Mouse (Mus musculus): ENCODE measurements around the gene Nenf.

Nenf gene

GRCm38 (mm10) chr1:191283110-191284040 is 34.6 kb downstream of the Nenf start:
- DNase-seq (ENCODE audit: low spot score): no peak

- no peak for DNase-seq (ENCODE audit: low spot score)
Measured at GRCm38 (mm10) chr1:191282319-191282718, 35.7 kb downstream of the Nenf start.

- no peak for DNase-seq (ENCODE audit: low spot score)
Measured at GRCm38 (mm10) chr1:191281171-191281570, 36.8 kb downstream of the Nenf start.

- DNase-seq (ENCODE audit: low spot score): no peak
Measured at GRCm38 (mm10) chr1:191278324-191278723, 39.7 kb downstream of the Nenf start.

- DNase-seq (ENCODE audit: low spot score): no peak
Measured at GRCm38 (mm10) chr1:191277549-191278059, 40.4 kb downstream of the Nenf start.

GRCm38 (mm10) chr1:191276181-191276580 is 41.8 kb downstream of the Nenf start:
- DNase-seq (ENCODE audit: low spot score): no peak

- peak; percentile 67 for DNase-seq (ENCODE audit: low spot score)
Measured at GRCm38 (mm10) chr1:191275527-191275926, 42.5 kb downstream of the Nenf start.

GRCm38 (mm10) chr1:191272660-191273059 is 45.3 kb downstream of the Nenf start:
- DNase-seq (ENCODE audit: low spot score): no peak

GRCm38 (mm10) chr1:191269648-191269952 is 48.4 kb downstream of the Nenf start:
- DNase-seq (ENCODE audit: low spot score): no peak

GRCm38 (mm10) chr1:191268797-191269647 is 49.0 kb downstream of the Nenf start:
- no peak for DNase-seq (ENCODE audit: low spot score)

GRCm38 (mm10) chr1:191267856-191268255 is 50.1 kb downstream of the Nenf start:
- no peak for DNase-seq (ENCODE audit: low spot score)

- DNase-seq (ENCODE audit: low spot score): no peak
Measured at GRCm38 (mm10) chr1:191267162-191267561, 50.8 kb downstream of the Nenf start.

- no peak for DNase-seq (ENCODE audit: low spot score)
Measured at GRCm38 (mm10) chr1:191263471-191263870, 54.5 kb downstream of the Nenf start.

GRCm38 (mm10) chr1:191261861-191262260 is 56.1 kb downstream of the Nenf start:
- DNase-seq (ENCODE audit: low spot score): no peak

GRCm38 (mm10) chr1:191259661-191260060 is 58.3 kb downstream of the Nenf start:
- no peak for DNase-seq (ENCODE audit: low spot score)

GRCm38 (mm10) chr1:191259121-191259520 is 58.9 kb downstream of the Nenf start:
- peak; percentile 75 for DNase-seq (ENCODE audit: low spot score)

- DNase-seq (ENCODE audit: low spot score): no peak
Measured at GRCm38 (mm10) chr1:191258521-191258920, 59.5 kb downstream of the Nenf start.

- peak; percentile 40 for DNase-seq (ENCODE audit: low spot score)
Measured at GRCm38 (mm10) chr1:191257981-191258380, 60.0 kb downstream of the Nenf start.

- no peak for DNase-seq (ENCODE audit: low spot score)
Measured at GRCm38 (mm10) chr1:191257351-191257771, 60.6 kb downstream of the Nenf start.

Measured in T-cell, adult 2 months (primary cell).